Mouse (Mus musculus): ENCODE data around the gene Pacs2.
A peak's percentile ranks its signal among the peaks of the same experiment; 100 is the strongest.

- TF ChIP-seq CTCF (IDR thresholded peaks at IDR 0.05; ENCODE audit: control insufficient read depth, insufficient read depth, low read length) (peak; percentile 82), POLR2A (IDR thresholded peaks at IDR 0.05; ENCODE audit: borderline replicate concordance, control insufficient read depth, low read depth, low read length) (no peak)
Measured at GRCm38 (mm10) chr12:113119516-113120410, 105.5 kb downstream of the Pacs2 start.
